Mouse (Mus musculus): ENCODE measurements around the gene Phkb. TPM values are rescaled to one million over a fixed set of nuclear protein-coding genes. Genes with fewer than 3 reads are reported as not detected.

The Phkb gene
- polyA plus RNA-seq, 2 experiments = 30.9 to 53.2 TPM

- no peaks in the 10 kb centered on the region for H3K27me3 ChIP-seq (ENCODE audit: control insufficient read depth, insufficient read depth, low read length)
- peaks cover 15% of the 10 kb centered on the region for H3K36me3 ChIP-seq (ENCODE audit: control insufficient read depth, insufficient read depth, low read length)
- DNase-seq (ENCODE audit: low spot score) (no peak), ATAC-seq (ENCODE audit: low FRiP score, low read depth) (no peak)
- no peaks in the 10 kb centered on the region for H3K4me1 ChIP-seq (ENCODE audit: control insufficient read depth, insufficient read depth, low read length)
- H3K27ac ChIP-seq (replicated peaks; ENCODE audit: low read depth, low read length) = no peak overlapping the region
- H3K4me3 ChIP-seq (replicated peaks; ENCODE audit: low read length) = no peak overlapping the region
- H3K9ac ChIP-seq (ENCODE audit: low read depth, low read length, severe bottlenecking) = no peak overlapping the region
- no peak overlapping the region for H3K4me2 ChIP-seq (replicated peaks; ENCODE audit: low read depth, low read length, severe bottlenecking)
- TF ChIP-seq POLR2A (IDR thresholded peaks at IDR 0.05; ENCODE audit: borderline replicate concordance, extremely low read depth, insufficient read depth, insufficient read length) = no peak
- WGBS = 93% methylated on average over 2 of the region's 2 CpGs
- H3K9me3 ChIP-seq (ENCODE audit: control insufficient read depth, low read length) = no peaks in the 10 kb centered on the region
Observed at GRCm38 (mm10) chr8:85897636-85898035, 56.9 kb downstream of the Phkb start.

- Histone ChIP-seq H3K4me3 (replicated peaks; ENCODE audit: low read length) (no peak overlapping the region), H3K27me3 (ENCODE audit: control insufficient read depth, insufficient read depth, low read length) (no peaks in the 10 kb centered on the region), H3K27ac (replicated peaks; ENCODE audit: low read depth, low read length) (no peak overlapping the region), H3K9ac (ENCODE audit: low read depth, low read length, severe bottlenecking) (no peak overlapping the region), H3K9me3 (ENCODE audit: control insufficient read depth, low read length) (no peaks in the 10 kb centered on the region), H3K36me3 (ENCODE audit: control insufficient read depth, insufficient read depth, low read length) (peaks cover 11% of the 10 kb centered on the region), H3K4me1 (ENCODE audit: control insufficient read depth, insufficient read depth, low read length) (no peaks in the 10 kb centered on the region), H3K4me2 (replicated peaks; ENCODE audit: low read depth, low read length, severe bottlenecking) (no peak overlapping the region)
- no peak for ATAC-seq (ENCODE audit: low FRiP score, low read depth)
- no peak for TF ChIP-seq POLR2A (IDR thresholded peaks at IDR 0.05; ENCODE audit: borderline replicate concordance, extremely low read depth, insufficient read depth, insufficient read length)
- no peak for DNase-seq (ENCODE audit: low spot score)
Observed at GRCm38 (mm10) chr8:85924991-85925390, 84.2 kb downstream of the Phkb start.

GRCm38 (mm10) chr8:85925574-85925973 lies 84.8 kb downstream of the Phkb start:
- H3K4me2 ChIP-seq (replicated peaks; ENCODE audit: low read depth, low read length, severe bottlenecking) = no peak overlapping the region
- DNase-seq (ENCODE audit: low spot score) = no peak
- no peak overlapping the region for H3K27ac ChIP-seq (replicated peaks; ENCODE audit: low read depth, low read length)
- no peaks in the 10 kb centered on the region for H3K4me1 ChIP-seq (ENCODE audit: control insufficient read depth, insufficient read depth, low read length)
- no peak overlapping the region for H3K4me3 ChIP-seq (replicated peaks; ENCODE audit: low read length)
- no peaks in the 10 kb centered on the region for H3K27me3 ChIP-seq (ENCODE audit: control insufficient read depth, insufficient read depth, low read length)
- H3K36me3 ChIP-seq (ENCODE audit: control insufficient read depth, insufficient read depth, low read length) = peaks cover 11% of the 10 kb centered on the region
- no peaks in the 10 kb centered on the region for H3K9me3 ChIP-seq (ENCODE audit: control insufficient read depth, low read length)
- ATAC-seq (ENCODE audit: low FRiP score, low read depth) = no peak
- no peak overlapping the region for H3K9ac ChIP-seq (ENCODE audit: low read depth, low read length, severe bottlenecking)
- WGBS = 100% methylated on average over 1 of the region's 1 CpGs
- no peak for TF ChIP-seq POLR2A (IDR thresholded peaks at IDR 0.05; ENCODE audit: borderline replicate concordance, extremely low read depth, insufficient read depth, insufficient read length)

GRCm38 (mm10) chr8:85926107-85926506 lies 85.3 kb downstream of the Phkb start:
- Histone ChIP-seq H3K9ac (ENCODE audit: low read depth, low read length, severe bottlenecking) (no peak overlapping the region), H3K27me3 (ENCODE audit: control insufficient read depth, insufficient read depth, low read length) (no peaks in the 10 kb centered on the region), H3K4me1 (ENCODE audit: control insufficient read depth, insufficient read depth, low read length) (no peaks in the 10 kb centered on the region), H3K36me3 (ENCODE audit: control insufficient read depth, insufficient read depth, low read length) (peaks cover 11% of the 10 kb centered on the region), H3K4me2 (replicated peaks; ENCODE audit: low read depth, low read length, severe bottlenecking) (no peak overlapping the region), H3K4me3 (replicated peaks; ENCODE audit: low read length) (no peak overlapping the region), H3K27ac (replicated peaks; ENCODE audit: low read depth, low read length) (no peak overlapping the region), H3K9me3 (ENCODE audit: control insufficient read depth, low read length) (no peaks in the 10 kb centered on the region)
- TF ChIP-seq POLR2A (IDR thresholded peaks at IDR 0.05; ENCODE audit: borderline replicate concordance, extremely low read depth, insufficient read depth, insufficient read length) = no peak
- DNase-seq (ENCODE audit: low spot score) (no peak), ATAC-seq (ENCODE audit: low FRiP score, low read depth) (no peak)
- 84% methylated on average over 3 of the region's 3 CpGs for WGBS

GRCm38 (mm10) chr8:85936148-85936547 lies 95.4 kb downstream of the Phkb start:
- no peak for TF ChIP-seq POLR2A (IDR thresholded peaks at IDR 0.05; ENCODE audit: borderline replicate concordance, extremely low read depth, insufficient read depth, insufficient read length)
- Histone ChIP-seq H3K4me3 (replicated peaks; ENCODE audit: low read length) (no peak overlapping the region), H3K36me3 (ENCODE audit: control insufficient read depth, insufficient read depth, low read length) (peaks cover 15% of the 10 kb centered on the region), H3K4me2 (replicated peaks; ENCODE audit: low read depth, low read length, severe bottlenecking) (no peak overlapping the region), H3K4me1 (ENCODE audit: control insufficient read depth, insufficient read depth, low read length) (no peaks in the 10 kb centered on the region), H3K9ac (ENCODE audit: low read depth, low read length, severe bottlenecking) (no peak overlapping the region), H3K9me3 (ENCODE audit: control insufficient read depth, low read length) (no peaks in the 10 kb centered on the region), H3K27ac (replicated peaks; ENCODE audit: low read depth, low read length) (no peak overlapping the region), H3K27me3 (ENCODE audit: control insufficient read depth, insufficient read depth, low read length) (no peaks in the 10 kb centered on the region)
- DNase-seq (ENCODE audit: low spot score) = no peak
- ATAC-seq (ENCODE audit: low FRiP score, low read depth) = no peak
- 86% methylated on average over 5 of the region's 5 CpGs for WGBS

GRCm38 (mm10) chr8:85937343-85937742 lies 96.6 kb downstream of the Phkb start:
- DNase-seq (ENCODE audit: low spot score) (no peak), ATAC-seq (ENCODE audit: low FRiP score, low read depth) (no peak)
- TF ChIP-seq POLR2A (IDR thresholded peaks at IDR 0.05; ENCODE audit: borderline replicate concordance, extremely low read depth, insufficient read depth, insufficient read length) = no peak
- H3K9ac ChIP-seq (ENCODE audit: low read depth, low read length, severe bottlenecking) = no peak overlapping the region
- WGBS = 83% methylated on average over 7 of the region's 7 CpGs
- no peaks in the 10 kb centered on the region for H3K27me3 ChIP-seq (ENCODE audit: control insufficient read depth, insufficient read depth, low read length)
- H3K27ac ChIP-seq (replicated peaks; ENCODE audit: low read depth, low read length) = no peak overlapping the region
- peaks cover 19% of the 10 kb centered on the region for H3K36me3 ChIP-seq (ENCODE audit: control insufficient read depth, insufficient read depth, low read length)
- H3K4me3 ChIP-seq (replicated peaks; ENCODE audit: low read length) = no peak overlapping the region
- no peaks in the 10 kb centered on the region for H3K4me1 ChIP-seq (ENCODE audit: control insufficient read depth, insufficient read depth, low read length)
- no peaks in the 10 kb centered on the region for H3K9me3 ChIP-seq (ENCODE audit: control insufficient read depth, low read length)
- H3K4me2 ChIP-seq (replicated peaks; ENCODE audit: low read depth, low read length, severe bottlenecking) = no peak overlapping the region

Data from limb, embryonic 14.5 days (tissue).